Mouse (Mus musculus): ENCODE data around the gene Haus4.

The Haus4 gene

GRCm38 (mm10) chr14:54553975-54554769 is at the start of gene Haus4:
TSS of gene Haus4 (minus strand) at chr14:54554616.
- no peak for DNase-seq (ENCODE audit: low read depth, low spot score)

- no peak for DNase-seq (ENCODE audit: low read depth, low spot score)
Observed at GRCm38 (mm10) chr14:54603686-54604085, 49.3 kb upstream of the Haus4 start.

GRCm38 (mm10) chr14:54603038-54603654 is 48.7 kb upstream of the Haus4 start:
- peak; percentile 96 for DNase-seq (ENCODE audit: low read depth, low spot score)

GRCm38 (mm10) chr14:54602613-54603012 is 48.2 kb upstream of the Haus4 start:
- DNase-seq (ENCODE audit: low read depth, low spot score) = no peak

- no peak for DNase-seq (ENCODE audit: low read depth, low spot score)
Observed at GRCm38 (mm10) chr14:54601601-54602000, 47.2 kb upstream of the Haus4 start.

GRCm38 (mm10) chr14:54597084-54597483 is 42.7 kb upstream of the Haus4 start:
- no peak for DNase-seq (ENCODE audit: low read depth, low spot score)

- peak; percentile 72 for DNase-seq (ENCODE audit: low read depth, low spot score)
Observed at GRCm38 (mm10) chr14:54594631-54595414, 40.4 kb upstream of the Haus4 start.

- DNase-seq (ENCODE audit: low read depth, low spot score) = no peak
Observed at GRCm38 (mm10) chr14:54594055-54594454, 39.6 kb upstream of the Haus4 start.

- peak; percentile 75 for DNase-seq (ENCODE audit: low read depth, low spot score)
Observed at GRCm38 (mm10) chr14:54592319-54592934, 38.0 kb upstream of the Haus4 start.

- no peak for DNase-seq (ENCODE audit: low read depth, low spot score)
Observed at GRCm38 (mm10) chr14:54591056-54591455, 36.6 kb upstream of the Haus4 start.

- no peak for DNase-seq (ENCODE audit: low read depth, low spot score)
Observed at GRCm38 (mm10) chr14:54583681-54584338, 29.4 kb upstream of the Haus4 start.

- no peak for DNase-seq (ENCODE audit: low read depth, low spot score)
Observed at GRCm38 (mm10) chr14:54582536-54582935, 28.1 kb upstream of the Haus4 start.

GRCm38 (mm10) chr14:54579638-54580037 is 25.2 kb upstream of the Haus4 start:
- no peak for DNase-seq (ENCODE audit: low read depth, low spot score)

GRCm38 (mm10) chr14:54578063-54578462 is 23.6 kb upstream of the Haus4 start:
- no peak for DNase-seq (ENCODE audit: low read depth, low spot score)

- peak; percentile 47 for DNase-seq (ENCODE audit: low read depth, low spot score)
Observed at GRCm38 (mm10) chr14:54577089-54577982, 22.9 kb upstream of the Haus4 start, which contains the start of gene Ajuba. TSS of gene Ajuba (minus strand) at chr14:54577558.

GRCm38 (mm10) chr14:54576241-54577088 is 22.0 kb upstream of the Haus4 start:
- no peak for DNase-seq (ENCODE audit: low read depth, low spot score)

GRCm38 (mm10) chr14:54575631-54576030 is 21.2 kb upstream of the Haus4 start:
- DNase-seq (ENCODE audit: low read depth, low spot score) = no peak

- no peak for DNase-seq (ENCODE audit: low read depth, low spot score)
Observed at GRCm38 (mm10) chr14:54575031-54575430, 20.6 kb upstream of the Haus4 start.

- no peak for DNase-seq (ENCODE audit: low read depth, low spot score)
Observed at GRCm38 (mm10) chr14:54574253-54574652, 19.8 kb upstream of the Haus4 start.

All from telencephalon, adult 2 months (tissue).